Mouse (Mus musculus) neural tube, embryonic 14.5 days (tissue): ENCODE data around the gene Frmd5. TPM values are rescaled to one million over a fixed set of nuclear protein-coding genes. Genes with fewer than 3 reads are reported as not detected.

Source experiments
- ATAC-seq: fragments of 200-750 bp; cut with Nextera tagmentation; 2 replicates; pipeline ENCODE4 v1.8.0; 2017; ENCODE audit warnings: low read depth, mild to moderate bottlenecking, moderate TSS enrichment, moderate library complexity
- H3K27ac ChIP-seq: fragments of 300-500 bp; sonication (generic); 2 replicates; pipeline ENCODE4 v1.5.1; 2014; ENCODE audit warnings: low read depth, mild to moderate bottlenecking, control low read depth, low read length, moderate library complexity, mixed read lengths
- H3K27me3 ChIP-seq: fragments of 300-500 bp; sonication (generic); 2 replicates; pipeline ENCODE4 v1.6.1; 2014; ENCODE audit warnings: low read length; ENCODE audit not compliant: control insufficient read depth, insufficient read depth
- H3K36me3 ChIP-seq: fragments of 300-500 bp; sonication (generic); 2 replicates; pipeline ENCODE4 v1.6.1; 2014; ENCODE audit warnings: low read length, mixed read lengths; ENCODE audit not compliant: control insufficient read depth, insufficient read depth
- H3K4me1 ChIP-seq: fragments of 300-500 bp; sonication (generic); 2 replicates; pipeline ENCODE4 v1.6.1; 2014; ENCODE audit warnings: low read length; ENCODE audit not compliant: control insufficient read depth, insufficient read depth
- H3K4me2 ChIP-seq: fragments of 300-500 bp; sonication (generic); 2 replicates; pipeline ENCODE4 v1.6.1; 2014; ENCODE audit warnings: mild to moderate bottlenecking, low read depth, low read length, control low read depth
- H3K4me3 ChIP-seq: fragments of 300-500 bp; sonication (generic); 2 replicates; pipeline ENCODE4 v1.5.1; 2014; ENCODE audit warnings: low read depth, low read length, control low read depth, mixed read lengths
- H3K9ac ChIP-seq: fragments of 300-500 bp; sonication (generic); replicated peaks from 2 replicates; pipeline ENCODE4 v1.6.1; 2014; ENCODE audit warnings: low read depth, mild to moderate bottlenecking, control low read depth, low read length, mixed read lengths
- H3K9me3 ChIP-seq: fragments of 300-500 bp; sonication (generic); 2 replicates; pipeline ENCODE4 v1.6.1; 2016; ENCODE audit warnings: low read length; ENCODE audit not compliant: control insufficient read depth
- WGBS: fragments of 180-500 bp; shearing (Covaris S2); extraction: QIAGEN DNeasy Blood & Tissue Kit; methylation state at CpG from one replicate; pipeline ENCODE4 v1.1.7; 2014; 5-methylcytosine and 5-hydroxymethylcytosine counted together
- polyA plus RNA-seq: library from polyadenylated mRNA; unstranded; fragments of >200 nt; fragmentation: Nextera tagmentation; extraction: Ambion mirVana; gene quantifications from 2 replicates; pipeline ENCODE4 v1.2.1, GENCODE M21; 2014

Gene Frmd5
- polyA plus RNA-seq, 1 experiment from 2014 or later, result 31.2 TPM

DNA sequence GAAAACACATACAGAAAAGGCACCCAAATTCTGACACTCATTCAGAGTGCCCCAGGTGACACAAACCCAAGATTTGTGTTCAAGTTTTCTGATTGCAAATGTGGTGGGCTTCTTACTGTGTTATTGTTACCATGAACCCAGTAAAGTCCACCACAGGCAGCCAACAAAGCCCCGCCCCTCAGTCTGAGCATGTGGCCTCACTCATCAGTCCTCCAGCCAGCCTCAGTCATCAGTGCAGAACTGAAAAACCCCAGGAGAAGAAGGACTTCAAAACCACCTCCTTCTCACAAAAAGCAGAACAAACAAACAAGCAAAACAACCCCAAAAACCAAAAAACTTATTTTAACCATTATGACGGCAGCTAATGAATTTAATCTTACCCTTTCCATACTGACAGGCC, 18.5 kb downstream of the Frmd5 start:
- H3K4me3 ChIP-seq, result no peak overlapping the region

DNA sequence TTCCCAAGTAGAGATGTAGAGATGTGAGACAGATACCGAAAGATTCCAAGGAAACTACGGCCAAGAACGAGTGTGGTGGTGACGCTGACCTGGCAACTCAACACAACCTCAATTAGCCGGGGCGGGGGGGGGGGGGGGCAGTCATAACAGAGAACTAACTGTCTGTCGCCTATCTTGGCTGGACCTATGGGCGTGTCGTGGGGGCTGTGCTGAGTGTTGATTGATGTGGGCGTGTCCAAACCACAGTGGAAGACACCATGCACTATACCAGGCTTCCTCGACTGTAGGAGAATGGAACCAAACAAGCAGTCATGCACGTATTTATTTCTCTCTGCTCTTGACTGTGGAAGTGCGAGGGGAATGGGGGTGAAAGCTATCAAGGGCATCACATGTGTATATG, 19.1 kb downstream of the Frmd5 start:
- 69% methylated on average over 13 of the region's 13 CpGs for WGBS
- no peak for ATAC-seq
- Histone ChIP-seq H3K4me3 (no peak overlapping the region), H3K4me2 (no peak overlapping the region), H3K36me3 (no peaks in the 10 kb centered on the region), H3K27me3 (no peaks in the 10 kb centered on the region), H3K27ac (no peak overlapping the region), H3K4me1 (no peaks in the 10 kb centered on the region), H3K9me3 (no peaks in the 10 kb centered on the region), H3K9ac (no peak overlapping the region)

More for the DNA sequence above, 18.5 kb downstream of the Frmd5 start:
- no peak for ATAC-seq
- Histone ChIP-seq H3K9ac (no peak overlapping the region), H3K9me3 (no peaks in the 10 kb centered on the region), H3K27ac (no peak overlapping the region), H3K27me3 (no peaks in the 10 kb centered on the region), H3K36me3 (no peaks in the 10 kb centered on the region), H3K4me2 (no peak overlapping the region), H3K4me1 (no peaks in the 10 kb centered on the region)
- 91% methylated on average over 2 of the region's 2 CpGs for WGBS

DNA sequence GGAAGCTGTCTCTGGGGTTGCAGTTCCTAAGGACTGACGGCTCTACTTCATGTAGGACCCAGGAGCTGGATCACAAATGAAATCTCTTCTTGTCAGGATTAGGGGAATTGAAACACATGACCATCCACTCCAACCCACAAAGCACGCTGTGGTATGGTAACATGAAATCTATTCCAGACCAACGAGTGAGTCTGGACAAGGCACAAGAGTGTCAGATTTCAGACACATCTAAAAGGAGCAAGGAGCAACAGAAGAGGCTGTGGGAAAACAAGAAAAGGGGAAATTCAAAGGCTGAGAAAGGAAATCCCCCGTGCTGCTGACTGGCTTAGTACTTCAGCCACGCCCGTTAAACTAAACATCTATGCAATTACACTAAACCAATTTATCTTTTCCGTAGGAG, 19.6 kb downstream of the Frmd5 start:
- Histone ChIP-seq H3K27ac (no peak overlapping the region), H3K4me3 (no peak overlapping the region), H3K36me3 (no peaks in the 10 kb centered on the region), H3K27me3 (no peaks in the 10 kb centered on the region), H3K4me2 (no peak overlapping the region), H3K4me1 (0 out of 2 replicates have a peak, but pooled peaks cover 2% of the 10 kb centered on the region), H3K9me3 (no peaks in the 10 kb centered on the region), H3K9ac (no peak overlapping the region)
- WGBS, result 64% methylated on average over 7 of the region's 7 CpGs
- ATAC-seq, result no peak

DNA sequence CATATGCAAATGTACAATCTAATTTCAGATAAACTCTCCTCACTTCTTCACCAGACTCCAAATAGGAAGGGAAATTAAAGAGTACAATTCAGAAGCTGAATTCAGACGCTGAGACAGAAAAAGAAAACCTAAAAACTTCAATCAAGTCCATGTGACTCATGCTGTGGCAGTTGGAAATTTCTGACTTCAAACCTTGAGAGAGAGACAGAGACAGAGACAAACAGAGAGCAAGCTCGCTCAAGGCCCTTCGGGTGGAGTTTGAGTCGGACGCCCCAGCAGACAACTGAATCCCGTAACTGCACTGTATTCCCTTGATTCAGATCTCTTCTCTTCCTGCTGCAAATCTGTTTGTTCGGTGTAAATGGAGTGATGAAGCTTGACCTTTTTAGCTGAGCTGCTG, 30.7 kb downstream of the Frmd5 start:
- Histone ChIP-seq H3K9me3 (no peaks in the 10 kb centered on the region), H3K4me2 (no peak overlapping the region), H3K9ac (no peak overlapping the region), H3K27ac (no peak overlapping the region), H3K4me1 (no peaks in the 10 kb centered on the region), H3K27me3 (no peaks in the 10 kb centered on the region), H3K36me3 (no peaks in the 10 kb centered on the region), H3K4me3 (no peak overlapping the region)
- no peak for ATAC-seq
- 79% methylated on average over 7 of the region's 7 CpGs for WGBS

DNA sequence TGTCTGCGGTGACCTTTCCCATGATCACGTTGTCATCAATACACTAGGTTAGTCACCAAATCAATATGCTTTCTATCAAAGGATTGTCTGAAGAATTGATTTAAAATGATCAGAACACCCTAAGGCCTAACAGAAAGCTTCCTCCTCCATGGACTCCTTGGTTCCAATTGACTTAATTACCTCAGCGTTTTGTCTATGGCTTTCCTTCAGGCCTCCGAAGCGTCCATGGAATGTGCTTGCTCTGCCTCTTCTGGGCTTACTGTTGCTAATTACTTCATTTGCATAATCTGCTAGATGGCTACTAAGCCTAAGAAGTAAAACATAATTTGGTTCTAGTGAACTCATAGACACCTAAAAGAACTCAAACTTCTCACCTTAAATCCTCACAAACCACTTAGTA, 42.0 kb downstream of the Frmd5 start:
- Histone ChIP-seq H3K9me3 (0 out of 2 replicates have a peak, but pooled peaks cover 3% of the 10 kb centered on the region), H3K27me3 (no peaks in the 10 kb centered on the region), H3K9ac (no peak overlapping the region), H3K36me3 (no peaks in the 10 kb centered on the region), H3K27ac (no peak overlapping the region), H3K4me2 (no peak overlapping the region), H3K4me1 (no peaks in the 10 kb centered on the region), H3K4me3 (no peak overlapping the region)
- ATAC-seq, result no peak
- 62% methylated on average over 5 of the region's 5 CpGs for WGBS

DNA sequence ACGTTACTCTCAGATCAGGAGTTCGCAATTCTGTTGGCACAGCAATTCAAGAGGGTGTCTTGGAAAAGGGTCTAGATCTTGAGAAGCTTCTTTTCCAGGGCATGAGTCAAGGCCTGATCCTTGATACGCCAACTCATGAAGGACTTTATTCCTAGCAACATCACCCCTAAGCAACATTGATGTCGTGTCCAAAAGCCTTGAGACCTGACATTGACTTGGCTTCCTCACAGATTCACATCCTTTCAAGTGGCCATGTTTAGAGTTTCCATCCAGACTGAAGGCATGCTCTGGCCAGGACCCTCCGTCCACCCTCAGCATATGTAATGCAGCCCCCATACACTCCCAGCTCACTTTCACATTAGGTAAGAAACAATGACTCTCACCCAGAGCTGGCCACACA, 45.0 kb downstream of the Frmd5 start:
- Histone ChIP-seq H3K36me3 (no peaks in the 10 kb centered on the region), H3K9ac (no peak overlapping the region), H3K4me3 (no peak overlapping the region), H3K9me3 (no peaks in the 10 kb centered on the region), H3K4me1 (no peaks in the 10 kb centered on the region), H3K27ac (no peak overlapping the region), H3K4me2 (no peak overlapping the region), H3K27me3 (no peaks in the 10 kb centered on the region)
- ATAC-seq, result no peak
- 97% methylated on average over 5 of the region's 5 CpGs for WGBS

DNA sequence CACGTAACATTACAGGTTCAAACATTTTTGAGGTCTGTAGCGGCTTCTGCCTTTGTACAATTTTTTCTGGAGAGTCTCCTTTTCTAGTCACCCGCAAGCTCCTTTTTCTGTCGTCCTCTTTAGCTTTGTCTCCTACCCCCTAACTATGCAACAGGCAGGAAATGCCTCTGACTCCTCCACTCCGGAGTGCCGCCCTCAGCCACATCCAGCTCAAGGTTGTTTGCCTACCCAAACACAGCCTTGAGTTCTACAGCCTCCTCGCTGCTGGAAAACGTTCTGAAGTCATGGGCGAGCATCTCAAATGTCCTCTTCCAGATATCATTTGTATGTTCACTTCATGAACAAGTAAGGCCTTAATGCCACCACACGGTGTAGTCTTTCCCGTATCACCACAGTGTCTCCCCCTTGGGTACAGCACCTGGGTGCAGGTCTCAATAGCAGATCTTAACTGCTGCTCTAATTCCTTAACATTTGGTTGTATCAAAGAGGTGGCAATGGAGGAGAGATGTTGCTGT, 45.5 kb downstream of the Frmd5 start:
- no peak overlapping the region for H3K9ac ChIP-seq
- no peaks in the 10 kb centered on the region for H3K27me3 ChIP-seq
- no peak overlapping the region for H3K4me2 ChIP-seq
- no peak overlapping the region for H3K4me3 ChIP-seq
- ATAC-seq, result no peak
- WGBS, result 90% methylated on average over 11 of the region's 11 CpGs
- no peak overlapping the region for H3K27ac ChIP-seq
- no peaks in the 10 kb centered on the region for H3K9me3 ChIP-seq
- H3K36me3 ChIP-seq, result no peaks in the 10 kb centered on the region
- H3K4me1 ChIP-seq, result no peaks in the 10 kb centered on the region

DNA sequence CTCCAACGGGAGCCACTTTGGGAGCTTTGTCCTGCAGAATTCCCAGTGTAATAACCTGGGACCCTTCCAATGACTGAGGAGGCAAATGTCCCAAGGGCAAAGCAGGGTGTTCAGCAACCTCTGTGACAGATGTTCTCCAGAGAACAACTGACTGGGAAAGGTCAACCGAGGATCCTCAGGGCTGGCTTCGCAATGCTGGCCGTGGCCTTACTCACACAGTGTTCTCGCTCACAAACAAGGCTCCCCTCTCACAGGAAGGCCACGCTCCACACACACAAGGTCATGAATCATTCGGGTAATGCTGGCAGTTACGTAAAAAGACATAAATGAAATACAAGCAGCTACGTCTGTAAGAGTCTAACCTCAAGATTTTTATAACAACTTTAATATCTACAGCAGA, 46.2 kb downstream of the Frmd5 start:
- Histone ChIP-seq H3K36me3 (no peaks in the 10 kb centered on the region), H3K4me3 (no peak overlapping the region), H3K27ac (no peak overlapping the region), H3K4me1 (no peaks in the 10 kb centered on the region), H3K27me3 (no peaks in the 10 kb centered on the region), H3K4me2 (no peak overlapping the region), H3K9me3 (no peaks in the 10 kb centered on the region), H3K9ac (no peak overlapping the region)
- no peak for ATAC-seq
- 84% methylated on average over 9 of the region's 9 CpGs for WGBS

DNA sequence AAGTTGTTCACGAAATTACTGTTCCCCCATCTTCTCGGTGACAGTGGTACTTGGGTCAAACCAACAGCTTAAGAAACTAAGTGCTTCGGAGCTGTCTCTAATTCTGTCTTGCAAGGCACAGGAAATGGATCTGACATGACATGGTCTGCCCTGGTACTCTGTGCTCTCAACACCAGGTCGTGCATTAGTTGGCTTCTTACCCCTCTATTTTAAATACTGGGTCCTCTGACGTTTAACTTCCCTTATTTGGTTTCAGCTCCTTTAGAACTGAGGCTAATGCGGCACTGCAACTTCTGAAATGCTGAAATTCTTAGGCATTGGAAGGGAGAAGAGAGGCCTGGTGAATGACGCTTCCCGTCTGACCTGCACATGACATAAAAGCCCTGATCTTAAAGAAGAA, 48.6 kb downstream of the Frmd5 start:
- no peak for ATAC-seq
- H3K4me2 ChIP-seq, result no peak overlapping the region
- H3K4me3 ChIP-seq, result no peak overlapping the region
- H3K36me3 ChIP-seq, result no peaks in the 10 kb centered on the region
- peaks cover 4% of the 10 kb centered on the region; the same call in 1 of the 2 replicates for H3K4me1 ChIP-seq
- no peaks in the 10 kb centered on the region for H3K9me3 ChIP-seq
- H3K27ac ChIP-seq, result no peak overlapping the region
- no peaks in the 10 kb centered on the region for H3K27me3 ChIP-seq
- no peak overlapping the region for H3K9ac ChIP-seq
- 93% methylated on average over 8 of the region's 8 CpGs for WGBS
